Mouse (Mus musculus) forebrain, embryonic 10.5 days (tissue): ENCODE results near the gene Rnf182. TPM values are rescaled to one million over a fixed set of nuclear protein-coding genes. Genes with fewer than 3 reads are reported as not detected.

Experiments used
- DNase-seq: peaks from one replicate; pipeline ENCODE4 v3.0.0-alpha.2; 2017; ENCODE audit warnings: low spot score; ENCODE audit errors: extremely low spot score
- H3K27ac ChIP-seq: fragments of 300-500 bp; sonication (generic); 2 replicates; pipeline ENCODE4 v1.5.1; 2016; ENCODE audit warnings: mild to moderate bottlenecking
- H3K27me3 ChIP-seq: fragments of 300-500 bp; sonication (generic); 2 replicates; pipeline ENCODE4 v1.6.1; 2016; ENCODE audit warnings: mild to moderate bottlenecking; ENCODE audit not compliant: poor library complexity, severe bottlenecking
- H3K36me3 ChIP-seq: fragments of 300-500 bp; sonication (generic); replicated peaks from 2 replicates; pipeline ENCODE4 v1.6.1; 2016; ENCODE audit warnings: mild to moderate bottlenecking, moderate library complexity
- H3K4me1 ChIP-seq: fragments of 300-500 bp; sonication (generic); 2 replicates; pipeline ENCODE4 v1.6.1; 2016
- H3K4me3 ChIP-seq: fragments of 300-500 bp; sonication (generic); 2 replicates; pipeline ENCODE4 v1.5.1; 2016; ENCODE audit warnings: mild to moderate bottlenecking, moderate library complexity
- H3K9me3 ChIP-seq: fragments of 300-500 bp; sonication (generic); 2 replicates; pipeline ENCODE4 v1.6.1; 2016; ENCODE audit warnings: mild to moderate bottlenecking, moderate library complexity
- WGBS: fragments of 180-500 bp; shearing (Covaris S2); methylation state at CpG from one replicate; pipeline ENCODE4 v1.1.7; 2016; 5-methylcytosine and 5-hydroxymethylcytosine counted together
- polyA plus RNA-seq: library from polyadenylated mRNA; unstranded; fragments of >200 nt; fragmentation: Nextera tagmentation; extraction: Ambion mirVana; gene quantifications from 2 replicates; pipeline ENCODE4 v1.2.1, GENCODE M21; 2016

Rnf182 gene
- polyA plus RNA-seq, 1 experiment from 2014 or later, result 6.7 TPM

DNA sequence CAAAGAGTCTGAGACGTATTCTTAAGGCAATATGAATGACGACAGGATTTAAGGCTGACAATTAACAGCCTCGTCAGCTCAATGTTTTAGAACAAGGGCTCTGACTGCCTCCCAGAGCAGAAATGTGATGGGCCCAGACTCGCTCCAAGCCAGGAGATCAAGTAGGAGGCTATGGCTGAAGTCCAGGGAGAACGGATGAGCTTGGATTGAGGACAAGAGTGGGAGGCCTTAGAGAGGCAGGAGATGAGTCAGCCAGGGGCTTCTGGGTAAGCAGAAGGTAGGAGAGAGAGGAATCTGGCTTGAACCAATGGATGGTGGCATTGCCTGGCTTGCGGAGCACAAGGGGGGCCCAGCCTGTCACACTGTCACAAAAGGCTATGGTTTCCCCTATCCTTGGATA is 99.2 kb downstream of the Rnf182 start:
- Histone ChIP-seq H3K4me3 (no peak overlapping the region), H3K36me3 (no peaks in the 10 kb centered on the region), H3K27ac (no peak overlapping the region), H3K9me3 (no peaks in the 10 kb centered on the region), H3K27me3 (no peaks in the 10 kb centered on the region), H3K4me1 (peaks cover 7% of the 10 kb centered on the region)
- no peak for DNase-seq
- WGBS, result 87% methylated on average over 6 of the region's 6 CpGs

DNA sequence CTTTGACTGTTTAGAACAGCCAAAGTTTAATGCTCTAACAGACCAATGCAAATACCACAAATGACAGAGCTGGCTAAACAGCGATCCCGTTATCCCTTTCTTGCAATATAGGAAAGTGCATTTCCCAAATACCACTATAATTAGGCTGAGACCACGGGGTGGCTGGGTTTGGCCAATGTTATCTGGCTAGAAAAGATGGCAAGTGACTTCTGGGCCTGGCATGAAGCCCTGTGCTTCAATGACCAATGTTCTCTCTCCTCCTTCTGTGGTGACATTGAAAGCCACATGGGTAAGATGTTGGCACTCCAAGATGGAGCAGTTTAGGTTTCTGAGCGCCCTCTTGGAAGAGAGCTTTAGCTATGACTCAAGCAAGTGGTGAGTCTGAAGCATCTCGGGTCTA is 100.0 kb downstream of the Rnf182 start:
- Histone ChIP-seq H3K4me1 (peaks cover 10% of the 10 kb centered on the region), H3K27me3 (no peaks in the 10 kb centered on the region), H3K9me3 (no peaks in the 10 kb centered on the region), H3K36me3 (no peaks in the 10 kb centered on the region), H3K4me3 (no peak overlapping the region), H3K27ac (no peak overlapping the region)
- DNase-seq, result no peak
- WGBS, result 89% methylated on average over 5 of the region's 5 CpGs

DNA sequence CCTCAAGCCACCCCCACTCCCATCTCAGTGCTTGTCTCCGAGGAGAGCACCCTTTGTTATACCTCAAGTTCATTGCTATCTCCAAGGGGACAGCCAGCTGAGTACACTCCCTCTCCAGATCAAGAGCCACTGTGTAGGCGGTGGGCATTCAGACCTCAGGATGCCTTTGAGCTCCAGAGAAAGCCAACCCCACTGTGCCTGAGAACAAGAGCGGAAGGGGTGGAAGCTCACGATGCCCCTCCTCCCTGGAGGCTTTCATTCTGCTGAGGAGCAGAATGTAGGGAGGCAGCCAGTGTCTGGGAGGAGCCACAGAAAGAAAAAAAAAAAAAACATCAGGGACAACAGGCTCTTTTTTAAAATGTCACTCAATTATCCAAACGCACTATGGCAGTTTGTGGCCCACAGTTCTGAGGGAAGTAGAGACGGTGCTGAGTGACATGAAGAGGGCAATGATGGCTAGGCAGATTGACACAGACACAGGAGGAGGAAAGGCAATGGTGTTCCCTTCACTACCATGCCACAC is 101.1 kb downstream of the Rnf182 start:
- Histone ChIP-seq H3K27me3 (no peaks in the 10 kb centered on the region), H3K4me3 (no peak overlapping the region), H3K4me1 (peaks cover 13% of the 10 kb centered on the region), H3K36me3 (no peaks in the 10 kb centered on the region), H3K27ac (no peak overlapping the region), H3K9me3 (no peaks in the 10 kb centered on the region)
- WGBS, result 47% methylated on average over 6 of the region's 6 CpGs
- no peak for DNase-seq

DNA sequence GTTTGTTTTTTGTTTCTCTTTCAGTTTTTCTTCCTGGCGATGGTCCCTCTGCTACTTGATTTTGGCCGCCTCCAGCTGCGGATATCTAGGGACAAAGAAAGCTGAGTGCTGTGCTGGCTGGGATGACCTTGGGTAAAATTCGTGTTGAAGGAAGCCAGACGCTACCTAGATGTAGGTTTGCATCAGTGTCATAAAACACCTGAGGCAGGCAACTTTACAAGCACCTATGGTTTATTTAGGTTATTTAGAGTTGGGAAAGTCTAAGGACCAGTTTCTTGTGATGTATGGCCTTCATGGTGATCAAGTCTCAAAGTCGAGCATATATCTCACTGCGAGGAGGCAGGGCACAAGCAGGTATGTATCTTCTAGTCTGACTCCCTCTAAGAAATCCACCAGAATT is 102.7 kb downstream of the Rnf182 start:
- Histone ChIP-seq H3K4me3 (no peak overlapping the region), H3K4me1 (peaks cover 14% of the 10 kb centered on the region), H3K27ac (no peak overlapping the region), H3K36me3 (no peaks in the 10 kb centered on the region), H3K27me3 (no peaks in the 10 kb centered on the region), H3K9me3 (no peaks in the 10 kb centered on the region)
- 91% methylated on average over 7 of the region's 7 CpGs for WGBS
- DNase-seq, result no peak

DNA sequence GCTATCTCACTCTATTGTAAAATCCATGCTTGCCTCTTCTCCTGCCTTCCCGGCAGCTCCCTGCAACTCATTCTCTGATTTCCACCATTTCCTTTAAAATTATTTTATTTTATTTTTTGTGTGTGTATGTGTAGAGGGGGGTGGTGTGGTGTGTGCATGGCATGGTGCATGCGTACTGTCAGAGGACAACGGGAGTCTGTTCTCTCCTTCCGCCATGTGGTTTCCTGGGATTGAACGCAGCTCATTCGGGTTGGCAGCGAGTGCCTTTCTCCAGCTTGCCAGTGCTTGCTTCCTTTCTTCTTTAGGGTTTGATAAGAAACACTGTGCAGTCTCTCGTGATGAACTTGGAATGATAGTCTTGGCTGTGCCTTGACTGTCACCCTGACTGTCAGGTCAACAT is 105.0 kb downstream of the Rnf182 start:
- Histone ChIP-seq H3K4me1 (peaks cover 16% of the 10 kb centered on the region), H3K4me3 (no peak overlapping the region), H3K9me3 (no peaks in the 10 kb centered on the region), H3K36me3 (no peaks in the 10 kb centered on the region), H3K27ac (no peak overlapping the region), H3K27me3 (no peaks in the 10 kb centered on the region)
- WGBS, result 83% methylated on average over 8 of the region's 8 CpGs
- no peak for DNase-seq

Other genes with a start within 250 kb of the Rnf182 start
- 177 and 181 TPM in 2 replicates for gene Nol7, start 217.3 kb upstream of the Rnf182 start, polyA plus RNA-seq
- gene Ranbp9, start 134.4 kb upstream of the Rnf182 start, polyA plus RNA-seq, result 8.2 and 10.6 TPM in 2 replicates
- 10.1 and 10.5 TPM in 2 replicates for gene Mcur1, start 55.5 kb upstream of the Rnf182 start, polyA plus RNA-seq
- gene Cd83, start 169.1 kb downstream of the Rnf182 start, polyA plus RNA-seq, result 3.5 and 3.8 TPM in 2 replicates